Comparison of ENCODE assay signal across 25 mouse cellular contexts in the genomic region with DNA sequence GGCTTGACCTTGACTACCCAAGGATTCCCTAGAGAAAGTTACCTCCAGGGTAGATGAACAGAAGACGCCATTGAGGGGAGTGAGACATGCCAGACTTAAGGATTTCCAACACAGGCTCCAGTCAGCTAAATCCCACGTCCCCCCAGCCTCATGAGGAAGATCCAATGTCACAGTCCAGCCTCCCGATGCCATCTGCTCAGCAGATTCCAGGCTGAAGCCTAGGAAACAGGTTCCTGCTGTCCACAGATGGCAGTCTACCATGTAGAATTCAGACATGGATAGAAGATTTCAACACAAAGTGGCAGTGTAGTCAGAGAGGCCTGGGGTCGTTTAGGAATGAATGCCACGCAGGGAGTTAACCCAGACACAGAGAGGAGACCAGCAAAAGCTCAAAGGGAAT. TPM values are rescaled to one million over a fixed set of nuclear protein-coding genes. Genes with fewer than 3 reads are reported as not detected.
DNase-seq lines count a peak whose midpoint lies in the region; ATAC-seq lines count a peak whose summit lies in the region.
"Had no signal": no experiment of that assay in that cellular context is flagged by ENCODE, and none has a peak within 500 bp of the region (broad histone marks: within the 10 kb centered on the region; RNA-seq: fewer than 3 reads in every experiment).

No protein-coding gene starts in this region.

- H3K36me3 ChIP-seq in liver, embryonic 11.5 days (ENCODE audit: control insufficient read depth, insufficient read depth, low read length): no peaks in the 10 kb centered on the region
- H3K36me3 ChIP-seq: forebrain, embryonic 15.5 days; heart, embryonic 13.5 days; intestine, embryonic 15.5 days; midbrain, embryonic 12.5 days; neural tube, embryonic 12.5 days had no signal

- no peak for ATAC-seq in liver, embryonic 11.5 days (replicated peaks; ENCODE audit: low FRiP score)
- ATAC-seq: forebrain, embryonic 15.5 days; intestine, embryonic 15.5 days had no signal

- peak overlapping the region; percentile 20; the same call in 1 of the 2 replicates for H3K4me2 ChIP-seq in liver, embryonic 11.5 days
- H3K4me2 ChIP-seq: forebrain, embryonic 15.5 days; heart, embryonic 13.5 days; intestine, embryonic 15.5 days; midbrain, embryonic 12.5 days; neural tube, embryonic 12.5 days had no signal

- no peak overlapping the region for H3K9ac ChIP-seq in liver, embryonic 11.5 days (ENCODE audit: low read depth, low read length)
- H3K9ac ChIP-seq: forebrain, embryonic 15.5 days; heart, embryonic 13.5 days; intestine, embryonic 15.5 days; liver, embryonic 14.5 days; midbrain, embryonic 12.5 days; neural tube, embryonic 12.5 days had no signal

- no peak overlapping the region for H3K4me3 ChIP-seq in liver, embryonic 11.5 days (ENCODE audit: low read depth, low read length)
- H3K4me3 ChIP-seq: erythroblast, embryonic 14.5 days; forebrain, embryonic 15.5 days; heart, embryonic 13.5 days; intestine, embryonic 15.5 days; midbrain, embryonic 12.5 days; neural tube, embryonic 12.5 days had no signal

- H3K27me3 ChIP-seq in liver, embryonic 11.5 days (replicated peaks; ENCODE audit: control insufficient read depth, insufficient read depth, low read length): no peaks in the 10 kb centered on the region
- H3K27me3 ChIP-seq: forebrain, embryonic 15.5 days; intestine, embryonic 15.5 days had no signal

- peaks cover 3% of the 10 kb centered on the region; the same call in 1 of the 2 replicates for H3K4me1 ChIP-seq in liver, embryonic 11.5 days (replicated peaks; ENCODE audit: control insufficient read depth, insufficient read depth, low read length)

- no peaks in the 10 kb centered on the region for H3K9me3 ChIP-seq in liver, embryonic 11.5 days (ENCODE audit: control insufficient read depth, low read length)
- H3K9me3 ChIP-seq: forebrain, embryonic 15.5 days; heart, embryonic 13.5 days; intestine, embryonic 15.5 days; midbrain, embryonic 12.5 days; neural tube, embryonic 12.5 days had no signal

- DNase-seq in cerebellum, postnatal 25 days: peak; percentile 24 to 45
- DNase-seq in cerebellum, adult 11-12 months: no peak
- DNase-seq in liver, embryonic 11.5 days (ENCODE audit: low spot score): no peak
- no peak for DNase-seq in liver
- peak; percentile 40 for DNase-seq in embryo, embryonic 10.5 days (ENCODE audit: low spot score)
- DNase-seq in mesoderm, embryonic 11.5 days (ENCODE audit: low read depth, low spot score): peak; percentile 39
- no peak for DNase-seq in layer of hippocampus, adult 8-10 months (ENCODE audit: low spot score in 2 of 2)
- DNase-seq: cerebellum, adult 11 months; heart, postnatal 36 days; layer of hippocampus, postnatal 36 days; right cerebral cortex, postnatal 25 days; thymus, postnatal 14 days had no signal

- no peak overlapping the region for H3K27ac ChIP-seq in liver, embryonic 11.5 days (ENCODE audit: low read depth, low read length)
- H3K27ac ChIP-seq: forebrain, embryonic 15.5 days; heart, embryonic 13.5 days; intestine, embryonic 15.5 days; liver, embryonic 14.5 days; midbrain, embryonic 12.5 days; neural tube, embryonic 12.5 days; stomach, postnatal 0 days had no signal

- 65% methylated on average over 5 of the region's 5 CpGs for WGBS in liver, embryonic 11.5 days

RNA-seq across cellular contexts. Expression of gene Rrbp1, which starts 3.4 kb away (rescaled TPM):
- 63.6 and 89.6 TPM in 2 replicates for polyA plus RNA-seq in liver, embryonic 11.5 days (2014; fragmentation: Nextera tagmentation; extraction: Ambion mirVana)
- total RNA-seq in layer of hippocampus, adult 8-10 months (2022): 10 to 100 TPM; 46.6 to 98.4 (median 68.6) TPM

RNA-seq across cellular contexts. Expression of gene Banf2, which starts 18.4 kb away (rescaled TPM):
- not detected in 2 replicates for polyA plus RNA-seq in liver, embryonic 11.5 days (2014; fragmentation: Nextera tagmentation; extraction: Ambion mirVana)
- total RNA-seq in layer of hippocampus, adult 8-10 months (2022): not detected
- total RNA-seq: adrenal gland, adult 18-20 months; CH12.LX; heart, postnatal 36 days; layer of hippocampus, postnatal 36 days; left cerebral cortex, postnatal 36 days had no signal
- polyA plus RNA-seq: erythroblast, embryonic 14.5 days; forebrain, embryonic 15.5 days; heart, embryonic 13.5 days; kidney, embryonic 14.5 days; large intestine, adult 2 months; liver, embryonic 14.5 days; midbrain, embryonic 12.5 days; neural tube, embryonic 12.5 days; stomach, postnatal 0 days had no signal

Comparison
In these comparisons a context has a peak if more than half of its experiments do, and no peak if none do; other contexts are left out.
1. DNase-seq: peak in cerebellum, postnatal 25 days (2 of 2), embryo, embryonic 10.5 days (single experiment) and mesoderm, embryonic 11.5 days (single experiment); none in cerebellum, adult 11-12 months (single experiment), liver, embryonic 11.5 days (single experiment), liver (single experiment) and layer of hippocampus, adult 8-10 months (0 of 2).